Mouse (Mus musculus) mouse embryonic stem cell (cell line): ENCODE data around the gene Fgfr2.

Experiments used
- in situ Hi-C, 2 experiments: fragments of 300-500 bp; cut with MboI; formaldehyde crosslinking; loops; 1 replicate in 1 of 2; 3 replicates in 1 of 2; pipeline ENCODE4 v1.14.3; 2019 to 2020; ENCODE audit warnings: low sequenced_read_pairs in 2 of 2, low pct_unique_long_range_greater_than_20kb in 1 of 2, mixed read lengths in 1 of 2; ENCODE audit not compliant: unreplicated experiment in 1 of 2

The Fgfr2 gene

GRCm38 (mm10) chr7:132713483-132714126 lies 409.5 kb downstream of the Fgfr2 start:
- in situ Hi-C loops: no loop called here

GRCm38 (mm10) chr7:132712956-132713355 lies 410.2 kb downstream of the Fgfr2 start:
- in situ Hi-C loops: no loop called here

- in situ Hi-C loops: no loop called here
These were observed 411.0 kb downstream of the Fgfr2 start for GRCm38 (mm10) chr7:132712044-132712708.

- in situ Hi-C loops: no loop called here
These were observed 411.6 kb downstream of the Fgfr2 start for GRCm38 (mm10) chr7:132711579-132711978.

- in situ Hi-C loops: no loop called here
These were observed 418.0 kb downstream of the Fgfr2 start for GRCm38 (mm10) chr7:132705130-132705529.

GRCm38 (mm10) chr7:132704310-132704875 lies 418.8 kb downstream of the Fgfr2 start:
- in situ Hi-C loops: no loop called here

- in situ Hi-C loops: no loop called here
These were observed 419.4 kb downstream of the Fgfr2 start for GRCm38 (mm10) chr7:132703515-132704309.

- in situ Hi-C loops: no loop called here
These were observed 420.6 kb downstream of the Fgfr2 start for GRCm38 (mm10) chr7:132702492-132703070.

GRCm38 (mm10) chr7:132702024-132702423 lies 421.1 kb downstream of the Fgfr2 start:
- in situ Hi-C loops: no loop called here

GRCm38 (mm10) chr7:132701412-132701811 lies 421.7 kb downstream of the Fgfr2 start:
- in situ Hi-C loops: no loop called here

- in situ Hi-C loops: no loop called here
These were observed 423.0 kb downstream of the Fgfr2 start for GRCm38 (mm10) chr7:132700107-132700506.

- in situ Hi-C loops: no loop called here
These were observed 423.5 kb downstream of the Fgfr2 start for GRCm38 (mm10) chr7:132699639-132700038.

- in situ Hi-C loops: no loop called here
These were observed 424.0 kb downstream of the Fgfr2 start for GRCm38 (mm10) chr7:132699165-132699564.

GRCm38 (mm10) chr7:132698737-132699136 lies 424.4 kb downstream of the Fgfr2 start:
- in situ Hi-C loops: no loop called here

GRCm38 (mm10) chr7:132697258-132697796 lies 425.8 kb downstream of the Fgfr2 start:
- in situ Hi-C loops: no loop called here

- in situ Hi-C loops: no loop called here
These were observed 429.6 kb downstream of the Fgfr2 start for GRCm38 (mm10) chr7:132693561-132693960.

- in situ Hi-C loops: no loop called here
These were observed 430.4 kb downstream of the Fgfr2 start for GRCm38 (mm10) chr7:132692719-132693118.

GRCm38 (mm10) chr7:132690716-132691472 lies 432.3 kb downstream of the Fgfr2 start:
- in situ Hi-C loops: no loop called here
